22 mouse cellular contexts compared by ENCODE assay signal in genomic region chr9:111333790-111334189, GRCm38 (mm10). TPM values are rescaled to one million over a fixed set of nuclear protein-coding genes. Genes with fewer than 3 reads are reported as not detected.
A peak's percentile ranks its signal among the peaks of the same experiment; 100 is the strongest.
DNase-seq lines count a peak whose midpoint lies in the region; TF ChIP-seq lines count a peak whose summit lies in the region.
"Had no signal": no experiment of that assay in that cellular context is flagged by ENCODE, and none has a peak within 500 bp of the region (broad histone marks: within the 10 kb centered on the region; RNA-seq: fewer than 3 reads in every experiment).

No protein-coding gene starts in this region.

- no peak overlapping the region for H3K4me3 ChIP-seq in heart, embryonic 10.5 days
- no peak overlapping the region for H3K4me3 ChIP-seq in cortical plate, adult 2 months (ENCODE audit: insufficient read depth, low read length)
- no peak overlapping the region for H3K4me3 ChIP-seq in olfactory bulb, adult 2 months (ENCODE audit: insufficient read depth, low read depth, low read length)

- intact Hi-C loops in heart, postnatal 10 days (cut with DNase I), result no loop called here

- no peaks in the 10 kb centered on the region for H3K9me3 ChIP-seq in heart, embryonic 10.5 days
- H3K9me3 ChIP-seq: G1E had no signal

- no peaks in the 10 kb centered on the region for H3K27me3 ChIP-seq in heart, embryonic 10.5 days (ENCODE audit: insufficient read depth, poor library complexity, severe bottlenecking)
- H3K27me3 ChIP-seq: CH12.LX, Patski had no signal

- peaks cover 14% of the 10 kb centered on the region for H3K4me1 ChIP-seq in heart, embryonic 10.5 days
- peaks cover 6% of the 10 kb centered on the region; the same call in 1 of the 2 replicates for H3K4me1 ChIP-seq in cortical plate, adult 2 months (ENCODE audit: control insufficient read depth, insufficient read depth, low read length)
- H3K4me1 ChIP-seq in olfactory bulb, adult 2 months (ENCODE audit: control insufficient read depth, insufficient read depth, low read length), result peaks cover 12% of the 10 kb centered on the region

- no peak for TF ChIP-seq POLR2A in cortical plate, adult 2 months (IDR thresholded peaks at IDR 0.05; ENCODE audit: extremely low read depth, insufficient read depth, low read length)
- TF ChIP-seq POLR2A in olfactory bulb, adult 2 months (IDR thresholded peaks at IDR 0.05; ENCODE audit: insufficient read depth, low read depth, low read length), result no peak

- 23% methylated on average over 2 of the region's 2 CpGs for WGBS in heart, embryonic 10.5 days
- 52% methylated on average over 2 of the region's 2 CpGs for WGBS in olfactory bulb, adult 2 months

- no peaks in the 10 kb centered on the region for H3K36me3 ChIP-seq in heart, embryonic 10.5 days
- H3K36me3 ChIP-seq: G1E had no signal

- peak; percentile 52 for DNase-seq in heart, adult 11 months
- DNase-seq in heart, postnatal 10 days, result no peak
- peak; percentile 81 for DNase-seq in heart, embryonic 10.5 days (ENCODE audit: low spot score)
- no peak for DNase-seq in heart, postnatal 4 days
- DNase-seq in liver, result no peak
- DNase-seq in adrenal gland, postnatal 10 days, result no peak
- DNase-seq: adrenal gland, adult 8-10 months; adrenal gland, postnatal 14 days; adrenal gland, postnatal 25 days; adrenal gland, postnatal 36 days; B cell, adult 2 months; cerebellum, adult 11 months; cerebellum, adult 11-12 months; cerebellum, adult 18-20 months had no signal

- H3K27ac ChIP-seq in heart, embryonic 10.5 days, result no peak overlapping the region
- 0 out of 2 replicates have a peak overlapping the region, but pooled peaks have one; percentile 36 for H3K27ac ChIP-seq in cortical plate, adult 2 months (ENCODE audit: insufficient read depth, low read length)
- H3K27ac ChIP-seq in olfactory bulb, adult 2 months (ENCODE audit: insufficient read depth, low read depth, low read length), result peak overlapping the region; percentile 73; the same call in 1 of the 2 replicates

- TF ChIP-seq CTCF in cortical plate, adult 2 months (IDR thresholded peaks at IDR 0.05; ENCODE audit: extremely low read depth, insufficient read depth, low read length), result no peak
- no peak for TF ChIP-seq CTCF in olfactory bulb, adult 2 months (IDR thresholded peaks at IDR 0.05; ENCODE audit: insufficient read depth, low read depth, low read length)

RNA-seq across cellular contexts. Expression of gene Trank1, which starts 22.3 kb away (rescaled TPM):
- total RNA-seq in heart, postnatal 10 days (2021), result under 1 TPM; 0.02 TPM
- 0.08 and 0.21 TPM in 2 replicates for polyA plus RNA-seq in heart, embryonic 10.5 days (2016; fragmentation: Nextera tagmentation; extraction: Ambion mirVana)
- under 1 TPM; 0.10 to 0.14 TPM for total RNA-seq in heart, postnatal 4 days (2021)
- 383 and 430 TPM in 2 replicates for polyA plus RNA-seq in cortical plate, adult 2 months (2012; rRNA removed)
- 43.4 and 47.9 TPM in 2 replicates for polyA plus RNA-seq in olfactory bulb, adult 2 months (2012; ENCODE audit: insufficient read depth, insufficient read length, low replicate concordance, missing spikeins)
- 10 to 100 TPM; 44.7 to 51.7 TPM for total RNA-seq in adrenal gland, postnatal 10 days (2021)
- total RNA-seq: MEL had no signal
- polyA plus RNA-seq: C2C12; CD4-positive, CD25-positive, alpha-beta regulatory T cell, adult 4 months; G1E had no signal

Comparison
In these comparisons a context has a peak if more than half of its experiments do, and no peak if none do; other contexts are left out.
1. DNase-seq: peak in heart, adult 11 months (single experiment) and heart, embryonic 10.5 days (single experiment); none in heart, postnatal 10 days (0 of 2), heart, postnatal 4 days (single experiment), liver (single experiment) and adrenal gland, postnatal 10 days (single experiment).
2. RNA of gene Trank1, which starts 22.3 kb away (total RNA-seq): 44.7 to 51.7 TPM in adrenal gland, postnatal 10 days; 0.10 to 0.14 TPM in heart, postnatal 4 days and 0.02 TPM in heart, postnatal 10 days; every median in the first group is over 10 times any median in the second.